Mouse (Mus musculus) kidney, adult 11 months (tissue): ENCODE data around the gene Zfp418.
"Not testable (repeated sequence)": the region's sequence is repeated elsewhere in the genome, so short reads cannot be mapped to it uniquely, and the experiment has no call there.

Experiments
- DNase-seq: peaks from one replicate; pipeline ENCODE4 v3.0.0; 2022

The Zfp418 gene

DNA sequence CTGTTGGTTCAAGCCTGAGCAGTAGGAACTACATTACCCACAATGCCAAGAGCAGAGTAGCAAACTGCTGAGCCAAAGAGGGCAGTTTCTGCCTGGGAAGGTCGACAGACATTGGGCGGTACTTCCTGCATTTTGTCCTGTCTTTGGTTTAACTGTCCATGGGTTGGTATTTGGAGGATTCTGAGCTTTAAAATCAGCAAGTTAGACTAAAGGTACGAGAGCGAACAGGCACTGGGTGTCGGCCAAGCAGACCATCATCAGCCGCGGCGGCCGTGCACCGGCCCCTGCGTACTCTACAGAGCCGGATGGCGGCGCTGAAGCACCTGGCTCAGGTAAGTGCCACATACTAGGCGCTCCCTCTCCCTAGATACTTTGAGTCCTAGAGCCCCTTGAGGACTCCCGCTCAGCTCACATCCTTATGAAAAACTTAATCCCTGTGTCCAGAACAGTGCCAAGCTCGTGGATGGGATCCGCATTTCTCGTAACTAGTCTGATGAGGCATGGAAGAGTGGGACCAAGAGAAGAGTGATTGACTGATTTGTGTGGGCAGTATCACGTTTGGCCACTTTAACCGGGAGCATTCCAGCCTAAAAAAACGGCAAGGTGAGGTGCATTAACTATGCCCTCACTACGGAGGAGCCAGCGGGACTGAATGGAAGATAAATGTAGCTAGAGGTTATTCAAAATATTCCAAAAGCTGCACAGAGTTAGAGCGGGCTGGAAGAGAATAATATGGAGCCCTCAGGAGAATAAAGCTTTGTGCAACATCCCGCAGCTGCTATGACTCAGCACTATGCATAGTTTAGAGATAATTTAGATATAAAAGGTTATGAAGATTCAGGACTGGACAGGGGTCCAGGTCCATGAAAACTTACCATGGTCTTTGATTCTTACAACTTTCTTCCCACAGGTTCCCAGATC lies at the start of gene Zfp418:
Gene Zfp418, plus strand, starts transcription at position 104 of the 921 bp plus-strand sequence.
- peak; percentile 79 for DNase-seq

DNA sequence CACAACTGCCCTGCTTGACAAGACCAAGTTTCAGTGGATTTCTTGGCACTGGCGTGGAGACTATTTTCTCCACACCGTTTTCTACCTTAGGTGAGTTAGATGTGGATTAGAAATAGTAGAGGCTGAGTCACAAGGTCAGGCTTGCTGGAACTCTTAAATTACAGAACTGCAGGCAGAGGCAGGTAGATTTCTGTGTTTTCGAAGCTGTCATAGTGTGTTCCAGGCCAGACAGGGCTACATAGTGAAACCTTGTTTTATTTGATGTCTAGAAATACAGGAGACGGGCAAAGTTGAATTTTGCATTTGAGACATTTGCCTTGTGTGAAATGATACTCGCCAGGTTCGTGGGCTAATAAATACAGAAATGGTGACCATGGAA lies 49.5 kb upstream of the Zfp418 start:
- no peak for DNase-seq

DNA sequence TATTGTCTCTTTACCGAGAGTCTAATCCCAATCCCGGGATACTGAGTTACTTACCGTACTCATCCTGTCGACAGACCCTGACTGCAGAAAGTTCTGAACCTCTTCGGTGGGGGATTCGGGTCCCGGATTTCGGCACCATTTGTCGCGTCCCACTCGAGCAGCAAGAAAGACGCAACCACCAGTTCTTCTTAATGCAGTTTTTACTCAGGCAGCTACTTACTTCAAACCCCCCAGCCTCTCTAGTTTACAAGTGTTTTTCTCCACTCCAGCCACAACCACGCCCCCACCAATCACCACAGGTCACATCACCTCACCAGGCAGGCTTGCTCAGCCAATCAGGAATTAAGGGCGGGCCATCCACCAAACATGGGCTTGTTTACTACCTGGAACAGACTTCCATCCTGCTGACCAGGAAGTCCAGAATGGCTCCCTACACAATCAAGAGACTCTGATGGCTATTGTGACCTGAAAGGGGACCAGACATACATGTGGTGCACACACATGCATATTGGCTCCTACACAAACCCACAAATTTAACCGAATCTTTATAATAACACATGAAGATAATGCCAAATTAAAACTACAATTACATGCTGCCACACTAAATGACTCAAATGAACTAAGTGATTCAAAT lies 40.5 kb upstream of the Zfp418 start:
- not testable (repeated sequence) for DNase-seq

DNA sequence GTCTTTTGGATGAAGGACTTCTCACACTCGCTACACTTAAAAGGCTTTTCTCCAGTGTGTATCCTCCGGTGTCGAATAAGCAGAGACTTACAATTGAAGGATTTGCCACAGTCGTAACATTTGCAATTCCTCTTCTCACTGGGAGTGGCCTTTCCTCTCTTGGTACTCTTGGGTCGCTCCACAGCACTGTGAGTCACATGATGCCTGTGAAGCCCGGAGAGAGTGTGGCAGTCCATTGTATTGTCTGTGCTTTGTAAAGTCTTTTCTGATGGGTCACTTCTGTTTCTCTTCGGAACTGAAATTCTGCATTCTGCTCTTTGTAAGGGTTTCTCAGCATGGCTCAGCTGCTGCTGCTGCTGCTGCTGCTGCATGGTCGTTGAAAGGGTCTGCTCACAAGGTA lies 38.4 kb upstream of the Zfp418 start:
- DNase-seq, result no peak

DNA sequence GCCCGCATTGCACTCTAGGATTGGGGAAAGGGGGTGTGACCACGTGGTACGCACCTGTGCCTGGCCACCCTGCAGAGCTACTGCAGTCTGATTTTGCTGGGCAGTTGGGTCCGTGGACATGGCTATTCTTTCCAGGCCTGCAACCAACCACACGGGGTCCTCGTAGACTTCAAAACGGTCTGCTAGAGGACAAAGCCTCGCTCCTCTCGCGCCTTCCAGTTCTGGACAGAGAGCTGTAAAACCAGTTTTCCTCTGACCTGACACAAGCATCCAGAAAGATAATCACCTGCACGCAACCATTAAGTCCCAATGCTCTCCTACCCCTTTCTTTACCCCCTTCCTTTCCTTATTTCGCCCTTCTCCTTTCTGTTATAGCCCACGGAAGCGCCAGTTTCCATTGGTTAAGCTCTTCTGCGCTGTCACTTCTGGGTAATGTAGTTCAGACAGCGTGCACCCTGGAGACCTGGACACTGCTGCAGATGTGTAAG lies 34.7 kb upstream of the Zfp418 start, which contains the start of gene Zfp773:
Gene Zfp773, minus strand, starts transcription at position 377 of the 488 bp plus-strand sequence.
- peak; percentile 74 for DNase-seq

DNA sequence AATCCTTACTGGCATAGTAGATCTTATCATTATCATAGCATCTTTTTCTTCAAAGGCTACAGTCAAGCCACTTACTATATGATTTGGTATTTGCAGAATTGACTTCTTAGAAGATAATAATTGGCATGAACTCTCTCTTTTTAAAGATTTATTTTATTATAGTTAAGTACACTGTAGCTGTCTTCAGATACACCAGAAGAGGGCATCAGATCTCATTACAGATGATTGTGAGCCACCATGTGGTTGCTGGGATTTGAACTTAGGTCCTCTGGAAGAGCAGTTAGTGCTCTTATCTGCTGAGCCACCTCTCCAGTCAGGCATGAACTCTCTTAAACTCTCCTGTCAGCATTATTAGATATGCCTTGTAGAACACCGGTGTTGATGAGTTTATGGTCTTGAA lies 26.9 kb upstream of the Zfp418 start:
- DNase-seq, result no peak

DNA sequence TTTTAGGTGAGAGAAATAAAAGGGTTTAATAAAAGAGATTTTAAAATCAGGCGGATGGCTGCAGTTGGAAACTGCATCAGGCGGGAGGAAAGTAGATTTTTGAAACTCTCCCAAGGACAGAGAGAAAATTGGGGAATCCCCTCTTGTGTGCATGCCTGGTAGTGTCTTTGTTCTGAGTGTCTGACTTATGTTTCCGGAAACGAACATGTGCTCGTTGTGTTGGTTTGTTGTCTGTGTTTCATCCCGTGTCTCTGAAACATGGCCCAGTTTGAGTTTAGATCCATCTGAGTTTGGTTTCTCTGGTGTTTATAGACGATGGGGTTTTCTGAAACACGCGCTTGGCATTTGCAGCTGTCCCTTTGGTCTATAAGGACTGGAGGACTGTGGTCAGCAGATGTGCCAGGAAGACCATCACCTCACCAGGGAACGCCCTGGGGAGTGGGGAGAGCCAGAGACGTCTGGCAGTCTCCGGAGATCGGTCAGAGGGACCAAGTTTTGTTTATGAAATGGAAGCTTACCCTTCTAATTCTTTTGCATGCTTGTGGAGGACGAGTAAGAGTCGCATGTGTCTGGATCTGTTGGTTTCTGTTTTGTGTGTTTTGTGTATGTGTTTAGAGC lies 25.0 kb upstream of the Zfp418 start:
- no peak for DNase-seq

DNA sequence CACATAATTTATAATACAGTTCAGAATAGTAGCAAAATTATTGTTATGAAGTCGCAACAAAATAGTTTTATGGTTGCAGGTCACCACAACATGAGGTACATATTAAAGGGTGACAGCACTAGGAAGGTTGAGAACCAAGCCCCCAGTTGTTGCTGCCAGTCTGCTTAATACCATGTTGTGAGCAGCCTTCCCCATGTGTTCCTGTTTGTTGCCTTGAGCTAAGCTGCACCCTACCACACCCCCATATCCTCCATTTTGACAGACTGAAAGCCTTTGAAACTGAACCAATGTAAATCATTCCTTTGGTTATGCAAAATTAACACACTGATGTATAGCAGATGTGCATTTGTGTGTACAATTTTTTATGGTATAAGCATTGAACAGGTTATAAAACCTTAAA lies 14.8 kb downstream of the Zfp418 start:
- no peak for DNase-seq

DNA sequence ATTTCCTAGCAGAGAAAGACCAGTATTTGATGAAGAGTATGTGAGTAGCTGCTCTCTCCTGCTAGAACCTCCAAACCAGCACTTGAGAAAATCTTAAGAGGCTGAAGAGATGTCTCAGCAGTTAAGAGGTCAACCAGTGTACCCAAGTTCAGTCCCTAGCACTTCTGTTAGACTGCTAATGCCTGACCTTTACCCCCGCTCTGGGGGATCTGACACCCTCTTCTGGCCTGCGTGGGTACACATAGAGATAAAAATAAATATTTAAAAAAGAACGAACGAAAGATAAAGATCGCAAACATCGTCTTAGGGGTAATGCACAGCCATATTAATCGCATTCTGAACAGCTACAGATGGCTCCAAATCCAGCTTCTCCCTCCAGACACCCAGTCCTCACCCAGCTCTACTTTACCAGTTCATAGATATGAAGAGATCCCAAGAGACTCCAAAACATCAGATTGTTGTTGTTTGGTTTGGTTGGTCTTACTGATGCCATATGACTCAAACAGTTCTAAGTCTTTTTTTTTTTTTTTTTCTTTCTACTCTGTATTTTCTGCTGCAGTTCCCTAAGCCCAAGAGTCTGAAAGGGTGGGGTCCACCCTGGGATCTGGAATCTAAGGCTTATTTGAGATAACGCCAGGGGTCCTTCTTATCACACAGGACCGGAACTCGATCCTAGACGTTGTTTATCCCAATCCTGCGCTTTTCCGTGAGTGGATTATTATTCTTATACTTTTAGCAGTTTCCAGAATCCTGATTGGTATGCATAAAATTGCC lies 16.5 kb downstream of the Zfp418 start:
- no peak for DNase-seq

DNA sequence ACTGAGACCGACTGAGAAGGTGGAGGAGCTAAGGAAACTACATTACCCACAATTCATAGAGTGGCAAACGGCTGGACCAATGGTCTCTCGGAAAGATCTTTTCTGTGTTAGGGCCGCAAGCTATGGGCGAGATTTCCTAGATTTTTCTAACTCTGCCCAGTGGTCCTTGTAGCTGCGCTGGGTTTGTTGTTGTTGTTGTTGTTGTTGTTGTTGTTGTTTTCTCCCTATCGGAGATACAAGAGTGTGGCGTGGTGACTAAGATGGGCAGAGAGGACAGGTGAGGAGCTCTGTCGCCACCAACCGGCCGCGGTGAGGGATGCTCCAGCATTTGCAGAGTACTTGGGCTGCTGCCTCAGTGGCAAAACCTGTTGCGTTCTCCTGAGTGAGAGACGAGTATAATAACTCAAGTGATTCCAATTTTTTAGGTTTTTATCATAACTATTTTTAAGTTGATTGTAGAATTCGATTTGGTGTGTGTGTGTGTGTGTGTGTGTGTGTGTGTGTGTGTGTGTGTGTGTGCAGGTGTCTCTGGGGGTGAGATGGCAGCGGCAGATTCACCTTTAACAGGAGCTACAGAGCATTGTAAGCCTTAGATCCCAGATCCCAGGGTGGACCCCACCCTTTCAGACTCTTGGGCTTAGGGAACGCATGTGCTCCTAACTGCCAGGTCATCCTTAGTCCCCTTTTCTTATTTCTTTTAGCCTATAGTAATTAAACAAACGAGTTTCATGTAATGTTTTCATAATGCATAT lies 17.2 kb downstream of the Zfp418 start:
- DNase-seq, result peak; percentile 64

DNA sequence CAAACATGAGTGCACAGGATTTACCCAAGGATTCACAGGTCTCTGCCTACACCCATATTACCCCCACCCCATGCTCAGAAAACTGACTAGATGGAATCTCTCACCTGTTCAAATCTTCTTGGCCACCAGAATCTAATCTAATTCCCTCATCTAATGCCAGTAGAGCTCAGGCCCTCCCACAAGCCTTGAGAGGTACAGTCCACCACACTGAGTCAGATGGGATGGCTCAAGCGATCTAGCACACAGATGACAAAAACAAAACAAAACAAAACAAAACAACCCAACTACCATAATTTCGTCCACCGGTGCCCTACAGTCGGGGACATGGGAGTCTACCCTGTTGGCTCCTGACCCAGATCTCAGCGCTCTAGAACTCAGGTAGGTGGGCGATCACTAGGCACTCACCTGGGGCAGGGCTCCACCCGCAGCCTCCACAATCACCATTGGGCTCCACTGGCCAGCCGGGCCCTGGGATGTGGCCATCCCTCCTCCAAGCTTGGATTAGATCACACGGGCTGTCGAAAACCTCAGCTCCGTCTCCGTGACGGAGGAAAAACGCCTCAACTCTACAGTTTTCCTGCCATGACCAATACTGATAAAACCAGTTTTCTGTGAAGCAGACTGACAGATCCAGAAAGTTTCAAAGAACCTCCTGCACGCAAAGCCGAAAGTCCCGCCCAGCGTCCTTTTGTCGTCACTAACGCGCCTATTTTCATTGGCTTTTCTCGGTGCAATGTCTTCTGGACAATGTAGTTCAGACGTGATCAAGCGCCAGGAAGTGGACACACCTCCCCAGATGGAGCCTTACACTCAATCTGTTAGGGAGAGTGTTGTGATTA lies 38.4 kb downstream of the Zfp418 start, which contains the start of gene Zfp772:
Gene Zfp772, minus strand, starts transcription at position 686 of the 839 bp plus-strand sequence.
- DNase-seq, result peak; percentile 59
